In the genomic region with DNA sequence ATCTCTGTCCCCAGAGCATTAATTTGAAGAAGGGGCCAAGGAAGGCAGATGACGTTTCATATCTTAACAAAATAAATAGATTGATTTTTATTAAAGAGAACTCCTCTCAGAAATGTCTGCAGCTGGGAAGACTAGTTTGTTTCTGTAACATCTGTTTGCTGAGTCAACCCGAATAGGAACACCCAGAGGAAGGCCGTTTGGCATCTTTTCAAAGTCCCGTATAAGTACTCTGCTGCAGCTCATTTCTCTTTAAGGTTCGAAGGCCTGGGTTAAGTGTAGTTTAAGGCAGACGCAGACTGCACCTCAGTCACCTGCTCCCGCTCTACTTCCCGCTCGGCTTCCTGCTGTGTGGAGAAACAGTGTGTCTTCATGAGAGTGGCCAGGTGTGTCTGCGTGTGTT, we compare ENCODE assay signal across 14 mouse cellular contexts. TPM values are rescaled to one million over a fixed set of nuclear protein-coding genes. Genes with fewer than 3 reads are reported as not detected.
A peak's percentile ranks its signal among the peaks of the same experiment; 100 is the strongest.
DNase-seq lines count a peak whose midpoint lies in the region; ATAC-seq and TF ChIP-seq lines count a peak whose summit lies in the region.
"Had no signal": no experiment of that assay in that cellular context is flagged by ENCODE, and none has a peak within 500 bp of the region (broad histone marks: within the 10 kb centered on the region; RNA-seq: fewer than 3 reads in every experiment).

No protein-coding gene starts in this region.

- ATAC-seq in forebrain, embryonic 12.5 days (ENCODE audit: low FRiP score) = no peak
- ATAC-seq in forebrain, embryonic 15.5 days (replicated peaks) = no peak
- ATAC-seq in midbrain, embryonic 14.5 days (ENCODE audit: low FRiP score, low TSS enrichment) = no peak

- no peak overlapping the region for H3K9ac ChIP-seq in forebrain, embryonic 12.5 days
- no peak overlapping the region for H3K9ac ChIP-seq in forebrain, embryonic 15.5 days (replicated peaks)
- H3K9ac ChIP-seq in midbrain, embryonic 14.5 days (replicated peaks; ENCODE audit: low read length) = no peak overlapping the region
- H3K9ac ChIP-seq: heart, embryonic 15.5 days; stomach, embryonic 15.5 days had no signal

- H3K27ac ChIP-seq in forebrain, embryonic 12.5 days = peak overlapping the region; percentile 61
- no peak overlapping the region for H3K27ac ChIP-seq in forebrain, embryonic 15.5 days (replicated peaks)
- peak overlapping the region; percentile 47; the same call in 1 of the 2 replicates for H3K27ac ChIP-seq in midbrain, embryonic 14.5 days (replicated peaks; ENCODE audit: low read depth, low read length)
- H3K27ac ChIP-seq: heart, embryonic 15.5 days; stomach, embryonic 15.5 days had no signal

- H3K36me3 ChIP-seq in forebrain, embryonic 12.5 days (replicated peaks) = peaks cover 60% of the 10 kb centered on the region
- H3K36me3 ChIP-seq in forebrain, embryonic 15.5 days = peaks cover 14% of the 10 kb centered on the region
- H3K36me3 ChIP-seq in midbrain, embryonic 14.5 days (ENCODE audit: control insufficient read depth, insufficient read depth, low read length) = peaks cover 3% of the 10 kb centered on the region; the same call in 1 of the 2 replicates

- H3K4me1 ChIP-seq in forebrain, embryonic 12.5 days = peaks cover 21% of the 10 kb centered on the region
- peaks cover 14% of the 10 kb centered on the region for H3K4me1 ChIP-seq in forebrain, embryonic 15.5 days
- H3K4me1 ChIP-seq in midbrain, embryonic 14.5 days (ENCODE audit: control insufficient read depth, insufficient read depth, low read length) = peaks cover 17% of the 10 kb centered on the region
- H3K4me1 ChIP-seq: stomach, embryonic 15.5 days had no signal

- TF ChIP-seq CTCF in brain, embryonic 14.5 days (IDR thresholded peaks at IDR 0.05; ENCODE audit: borderline replicate concordance, extremely low read depth, insufficient read depth, insufficient read length) = no peak

- no peaks in the 10 kb centered on the region for H3K27me3 ChIP-seq in forebrain, embryonic 12.5 days
- H3K27me3 ChIP-seq in forebrain, embryonic 15.5 days = no peaks in the 10 kb centered on the region
- no peaks in the 10 kb centered on the region for H3K27me3 ChIP-seq in midbrain, embryonic 14.5 days (ENCODE audit: control insufficient read depth, insufficient read depth, low read length)
- H3K27me3 ChIP-seq: heart, embryonic 15.5 days; stomach, embryonic 15.5 days had no signal

- H3K4me3 ChIP-seq in forebrain, embryonic 12.5 days (replicated peaks) = no peak overlapping the region
- H3K4me3 ChIP-seq in forebrain, embryonic 15.5 days = no peak overlapping the region
- H3K4me3 ChIP-seq in midbrain, embryonic 14.5 days (replicated peaks; ENCODE audit: low read depth, low read length) = no peak overlapping the region
- H3K4me3 ChIP-seq: heart, embryonic 15.5 days; stomach, embryonic 15.5 days had no signal

- DNase-seq in kidney, postnatal 10 days = peak; percentile 16
- no peak for DNase-seq in kidney, postnatal 4 days
- peak; percentile 50 for DNase-seq in brain, embryonic 14.5 days (ENCODE audit: low read depth)
- DNase-seq in midbrain, embryonic 14.5 days = no peak
- DNase-seq in layer of hippocampus, adult 11-12 months (ENCODE audit: low spot score) = no peak
- DNase-seq in embryo, embryonic 11 days = no peak
- DNase-seq: adrenal gland, adult 8-10 months; cerebellum, postnatal 36 days; kidney, adult 2 months; thymus, postnatal 4 days had no signal

- no peak overlapping the region for H3K4me2 ChIP-seq in forebrain, embryonic 12.5 days
- no peak overlapping the region for H3K4me2 ChIP-seq in forebrain, embryonic 15.5 days (replicated peaks)
- no peak overlapping the region for H3K4me2 ChIP-seq in midbrain, embryonic 14.5 days (ENCODE audit: low read length)
- H3K4me2 ChIP-seq: heart, embryonic 15.5 days; stomach, embryonic 15.5 days had no signal

- no peak for TF ChIP-seq POLR2A in brain, embryonic 14.5 days (IDR thresholded peaks at IDR 0.05; ENCODE audit: borderline replicate concordance, extremely low read depth, insufficient read depth, insufficient read length, poor library complexity, severe bottlenecking)

- 43% methylated on average over 10 of the region's 10 CpGs for WGBS in forebrain, embryonic 12.5 days
- 27% methylated on average over 10 of the region's 10 CpGs for WGBS in forebrain, embryonic 15.5 days
- 53% methylated on average over 10 of the region's 10 CpGs for WGBS in midbrain, embryonic 14.5 days

- H3K9me3 ChIP-seq in forebrain, embryonic 12.5 days = no peaks in the 10 kb centered on the region
- H3K9me3 ChIP-seq in forebrain, embryonic 15.5 days = no peaks in the 10 kb centered on the region
- no peaks in the 10 kb centered on the region for H3K9me3 ChIP-seq in midbrain, embryonic 14.5 days (ENCODE audit: control insufficient read depth, low read length)
- H3K9me3 ChIP-seq: heart, embryonic 15.5 days; stomach, embryonic 15.5 days had no signal

RNA-seq across cellular contexts. Expression of a gene that starts 47.4 kb away (rescaled TPM):
- polyA plus RNA-seq in forebrain, embryonic 12.5 days (2016; fragmentation: Nextera tagmentation; extraction: Ambion mirVana) = 20.9 and 21.9 TPM in 2 replicates
- polyA plus RNA-seq in forebrain, embryonic 15.5 days (2015; fragmentation: Nextera tagmentation; extraction: Ambion mirVana) = 21.5 and 22.2 TPM in 2 replicates
- 12.8 and 12.9 TPM in 2 replicates for polyA plus RNA-seq in brain, embryonic 14.5 days (2012; rRNA removed)
- polyA plus RNA-seq in midbrain, embryonic 14.5 days (2014; fragmentation: Nextera tagmentation; extraction: Ambion mirVana) = 9.4 and 13.1 TPM in 2 replicates

Comparison
In these comparisons a context has a peak if more than half of its experiments do, and no peak if none do; other contexts are left out.
1. DNase-seq: peak in kidney, postnatal 10 days (single experiment) and brain, embryonic 14.5 days (single experiment); none in kidney, postnatal 4 days (0 of 2), midbrain, embryonic 14.5 days (single experiment), layer of hippocampus, adult 11-12 months (single experiment) and embryo, embryonic 11 days (single experiment).